Mouse (Mus musculus) heart, adult 2 months (tissue): ENCODE data around the gene Axl. TPM values are rescaled to one million over a fixed set of nuclear protein-coding genes. Genes with fewer than 3 reads are reported as not detected.

Experiments used
- DNase-seq, 2 experiments: peaks; one replicate each; pipeline ENCODE4 v3.0.0; 2021
- H3K27ac ChIP-seq: fragments of 200-600 bp; 2 replicates; pipeline ENCODE4 v1.8.1; 2022
- H3K27me3 ChIP-seq: fragments of 200-500 bp; 2 replicates; pipeline ENCODE4 v1.6.1; 2012; ENCODE audit warnings: mild to moderate bottlenecking, low read length, inconsistent platforms, mixed read lengths; ENCODE audit not compliant: control insufficient read depth, insufficient read depth
- H3K36me3 ChIP-seq: fragments of 200-500 bp; 2 replicates; pipeline ENCODE4 v1.6.1; 2012; ENCODE audit warnings: low read length, inconsistent platforms; ENCODE audit not compliant: control insufficient read depth, insufficient read depth
- H3K4me1 ChIP-seq: fragments of 200-500 bp; 2 replicates; pipeline ENCODE4 v1.6.1; 2011; ENCODE audit warnings: low read length; ENCODE audit not compliant: control insufficient read depth, insufficient read depth
- H3K4me3 ChIP-seq: fragments of 200-600 bp; 2 replicates; pipeline ENCODE4 v1.8.1; 2022
- H3K79me2 ChIP-seq: fragments of 200-500 bp; replicated peaks from 2 replicates; pipeline ENCODE4 v1.6.1; 2012; ENCODE audit warnings: mild to moderate bottlenecking, inconsistent platforms, low read length, moderate library complexity, mixed read lengths; ENCODE audit not compliant: control insufficient read depth, insufficient read depth
- H3K9ac ChIP-seq: fragments of 200-500 bp; 2 replicates; pipeline ENCODE4 v1.6.1; 2012; ENCODE audit warnings: low read depth, mild to moderate bottlenecking, control low read depth, inconsistent platforms, low read length, mixed read lengths
- CTCF ChIP-seq: fragments of 200-600 bp; IDR thresholded peaks from 2 replicates; pipeline ENCODE4 v1.8.1; 2022; ENCODE audit warnings: antibody characterized with exemption, mild to moderate bottlenecking, moderate library complexity
- EP300 ChIP-seq: fragments of 200-500 bp; IDR thresholded peaks from 2 replicates; pipeline ENCODE4 v1.6.1; 2011; ENCODE audit warnings: low read depth, low read length, control low read depth; ENCODE audit not compliant: insufficient read depth
- POLR2A ChIP-seq: fragments of 200-500 bp; IDR thresholded peaks from 2 replicates; pipeline ENCODE4 v1.6.1; 2011; ENCODE audit warnings: mild to moderate bottlenecking, low read depth, low read length, control low read depth; ENCODE audit not compliant: insufficient read depth
- WGBS: fragments of 180-500 bp; shearing (Covaris S2); methylation state at CpG from one replicate; pipeline ENCODE4 v1.1.7; 2018; 5-methylcytosine and 5-hydroxymethylcytosine counted together
- intact Hi-C: fragments of 180-260 bp; cut with DNase I; formaldehyde crosslinking; loops from one replicate; pipeline ENCODE4 v1.15.1; 2025
- long read RNA-seq: library from polyadenylated mRNA; stranded (forward); transcript quantifications from one replicate; pipeline ENCODE4 v2.0.0, GENCODE M21; 2021
- polyA plus RNA-seq: library from polyadenylated mRNA; depleted of rRNA; stranded (reverse); fragments of >200 nt; gene quantifications from 2 replicates; pipeline ENCODE4 v1.2.3, GENCODE M21; 2012; rRNA removed
- total RNA-seq, 2 experiments: library from RNA; stranded (reverse); gene quantifications; 2 replicates each; pipeline ENCODE4 v1.2.3; 2021

Axl gene
- total RNA-seq (10 to 100 TPM; 75.0 to 82.4 TPM), polyA plus RNA-seq (51.8 and 73.7 TPM in 2 replicates)
- long read RNA-seq, full-length matches to known transcripts, result 51 of 73 reads
- long read RNA-seq, partial matches to known transcripts, result 8 of 73 reads
- long read RNA-seq, other reads (novel, unspliced or antisense), result 14 of 73 reads

DNA sequence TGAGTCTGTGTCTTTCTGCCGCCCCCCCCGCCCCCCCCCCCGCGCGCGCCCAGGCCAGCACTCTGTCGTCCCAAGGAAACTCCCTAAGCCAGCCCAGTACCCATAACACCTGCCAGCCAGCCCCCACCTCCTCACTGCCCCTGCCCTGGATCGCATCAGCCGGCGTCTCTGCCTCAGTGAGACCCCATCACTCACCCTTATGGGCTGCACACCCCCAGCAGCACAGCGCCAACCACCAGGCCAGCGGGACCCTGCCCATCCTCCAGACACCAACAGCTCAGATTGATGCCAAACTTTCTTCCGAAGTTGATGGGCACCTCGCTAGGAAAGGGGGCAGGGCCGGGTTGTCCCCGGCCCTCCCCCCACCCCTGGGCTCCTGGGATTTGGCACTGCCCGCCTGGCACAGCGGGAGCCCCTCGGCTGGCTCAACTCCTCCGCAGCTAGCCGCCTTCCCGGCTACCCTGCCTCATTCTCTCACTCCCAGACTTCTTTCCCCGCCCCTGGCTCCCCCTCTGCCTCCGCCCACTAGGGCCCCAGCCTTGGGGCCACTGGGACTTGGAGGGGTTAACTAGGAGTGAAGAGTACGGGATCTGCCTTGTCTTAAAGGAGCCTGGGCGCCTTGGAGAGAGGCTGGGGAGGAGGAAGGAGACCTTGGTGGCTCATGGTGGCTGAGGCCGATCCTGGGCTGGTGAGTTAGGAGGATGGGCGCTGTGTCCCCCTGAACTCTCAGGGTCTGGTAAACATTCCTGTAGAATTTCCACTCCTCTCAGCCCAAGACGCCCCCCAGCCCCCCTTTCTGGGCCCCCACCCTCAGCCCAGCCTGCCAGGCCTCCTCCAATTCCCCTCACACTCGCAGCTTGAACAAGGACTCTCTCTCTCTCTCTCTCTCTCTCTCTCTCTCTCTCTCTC lies at the start of gene Axl:
Gene Axl (minus strand): TSS at position 486 of the 909 bp plus-strand sequence.
- intact Hi-C loops, result no loop called here

DNA sequence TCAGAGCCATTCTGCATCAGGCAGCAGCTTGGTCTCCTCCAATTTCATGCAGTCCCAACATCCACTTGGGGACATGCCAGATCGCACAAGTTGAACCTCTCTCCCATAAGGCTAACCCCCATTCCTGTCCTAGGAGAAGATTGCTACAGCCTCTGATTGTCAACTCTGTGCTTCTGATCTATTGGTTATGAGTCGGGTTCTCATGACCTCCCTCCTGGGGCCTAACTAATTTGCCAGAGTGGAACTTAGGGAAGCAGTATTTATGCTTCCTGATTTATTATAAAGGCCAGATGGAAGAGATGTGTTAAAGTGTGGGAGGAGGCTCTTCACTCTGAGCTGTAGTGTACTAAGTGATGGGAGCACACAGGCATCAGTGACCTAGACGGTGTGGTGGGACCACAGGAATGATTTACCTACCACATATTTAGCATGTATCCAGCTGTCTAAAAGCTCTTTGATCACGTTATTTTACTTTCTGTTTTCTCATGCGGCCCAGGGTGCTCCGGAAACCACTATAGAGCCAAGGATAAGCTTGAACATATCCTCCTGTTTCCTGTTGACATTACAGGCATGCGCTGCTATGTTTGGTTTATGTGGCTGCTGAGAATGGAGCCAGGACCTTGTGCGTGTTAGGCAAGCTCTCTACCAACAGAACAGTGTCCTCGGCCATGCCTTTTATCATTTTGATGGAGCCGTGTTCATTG lies 46.8 kb upstream of the Axl start:
- TF ChIP-seq CTCF, result no peak
- TF ChIP-seq POLR2A, result no peak
- TF ChIP-seq EP300, result no peak
- Histone ChIP-seq H3K27ac (no peak overlapping the region), H3K9ac (no peak overlapping the region), H3K36me3 (no peaks in the 10 kb centered on the region), H3K79me2 (no peaks in the 10 kb centered on the region), H3K4me1 (peaks cover 11% of the 10 kb centered on the region), H3K27me3 (no peaks in the 10 kb centered on the region), H3K4me3 (no peak overlapping the region)
- 32% methylated on average over 10 of the region's 10 CpGs for WGBS
- no peak for DNase-seq
- intact Hi-C loops, result no loop called here

More for the DNA sequence above, at the start of gene Axl:
- Histone ChIP-seq H3K27ac (peak within 1 kb of the TSS; percentile 80), H3K36me3 (no peaks in the 10 kb centered on the region), H3K79me2 (no peaks in the 10 kb centered on the region), H3K9ac (peak within 1 kb of the TSS; percentile 81), H3K27me3 (no peaks in the 10 kb centered on the region), H3K4me3 (peak within 1 kb of the TSS; percentile 49), H3K4me1 (peaks cover 6% of the 10 kb centered on the region)
- peak; percentile 87 to 88 for DNase-seq
- WGBS, result 6% methylated on average over 27 of the region's 30 CpGs
- TF ChIP-seq CTCF (no peak), POLR2A (peak; percentile 61; the same call in 1 of the 2 replicates), EP300 (0 out of 2 replicates have a peak, but pooled peaks have one; percentile 27)

DNA sequence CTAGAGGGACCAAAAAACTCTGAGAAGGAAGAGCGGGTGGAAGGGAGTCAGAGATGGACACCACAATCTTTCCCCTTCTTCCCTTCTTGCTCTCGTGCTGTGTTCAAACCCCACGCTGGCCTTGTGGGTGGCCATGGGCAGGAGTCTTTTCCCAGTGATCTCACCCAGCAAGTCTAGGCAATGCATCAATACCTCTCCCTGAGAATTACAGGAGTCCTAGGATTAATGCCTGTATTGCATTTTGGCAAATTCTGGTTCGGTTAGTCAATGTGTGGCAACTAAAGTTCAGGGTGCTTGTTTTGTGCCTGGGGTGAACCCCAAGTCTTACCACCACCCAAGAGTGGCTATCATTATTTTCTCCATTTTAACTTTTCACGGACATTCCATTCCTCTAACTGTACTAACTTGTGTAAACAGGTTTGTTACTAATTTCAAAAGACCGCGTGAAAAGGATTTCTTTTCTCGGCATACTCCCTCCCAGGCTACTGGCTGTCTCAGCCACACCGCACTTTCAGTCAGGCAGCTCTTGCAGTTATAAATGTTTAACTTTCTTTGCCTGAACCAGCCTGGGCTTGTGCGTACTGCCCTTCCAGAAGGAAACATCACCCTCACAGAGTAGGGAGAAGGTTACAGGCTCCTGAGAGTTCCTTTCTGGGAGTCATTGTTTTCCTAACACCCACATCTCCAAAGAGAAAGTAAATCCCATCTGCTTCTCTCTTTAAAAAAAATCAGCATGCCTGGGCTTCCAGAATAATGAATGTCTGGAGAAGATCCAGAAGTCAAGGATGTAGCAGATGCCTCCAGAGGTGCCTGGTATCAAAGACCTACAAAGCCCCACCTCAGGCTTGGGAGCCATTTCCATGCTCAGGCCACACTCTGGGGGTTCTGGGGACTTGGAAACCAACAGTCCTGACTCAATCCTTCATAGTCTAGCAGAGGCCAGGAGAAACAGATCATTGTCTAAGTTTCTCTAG lies 43.3 kb upstream of the Axl start:
- WGBS, result 68% methylated on average over 10 of the region's 10 CpGs
- Histone ChIP-seq H3K9ac (no peak overlapping the region), H3K4me3 (no peak overlapping the region), H3K27ac (peak overlapping the region; percentile 24), H3K27me3 (no peaks in the 10 kb centered on the region), H3K4me1 (peaks cover 15% of the 10 kb centered on the region), H3K79me2 (no peaks in the 10 kb centered on the region), H3K36me3 (no peaks in the 10 kb centered on the region)
- intact Hi-C loops, result no loop called here
- DNase-seq, result no peak
- TF ChIP-seq EP300, result no peak
- TF ChIP-seq POLR2A, result no peak
- TF ChIP-seq CTCF, result no peak

DNA sequence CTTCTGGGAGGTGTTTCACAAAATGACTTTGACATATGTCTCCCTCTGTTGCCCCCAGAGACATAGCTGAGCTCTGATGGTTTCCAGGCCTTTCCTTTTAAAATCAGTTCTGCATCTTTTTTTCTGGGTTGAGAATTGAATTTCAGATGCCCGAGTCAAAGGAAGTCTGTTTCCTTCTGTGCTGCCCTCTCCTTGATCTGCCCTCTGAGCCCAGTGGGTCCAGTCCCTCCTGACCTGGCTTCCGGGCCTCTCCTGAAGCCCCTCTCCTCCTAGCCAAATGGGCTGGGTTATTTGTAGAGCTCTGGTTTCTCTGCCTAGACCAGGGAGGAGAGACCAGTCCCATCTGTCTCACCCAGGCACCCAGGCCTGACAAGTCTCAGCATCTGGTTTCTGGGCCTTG lies 41.7 kb upstream of the Axl start:
- Histone ChIP-seq H3K27ac (peak overlapping the region; percentile 7; the same call in 1 of the 2 replicates), H3K9ac (no peak overlapping the region; the same call in 1 of the 2 replicates), H3K27me3 (no peaks in the 10 kb centered on the region), H3K4me3 (no peak overlapping the region), H3K79me2 (no peaks in the 10 kb centered on the region), H3K36me3 (no peaks in the 10 kb centered on the region), H3K4me1 (peaks cover 13% of the 10 kb centered on the region)
- TF ChIP-seq POLR2A (no peak), CTCF (no peak), EP300 (no peak)
- intact Hi-C loops, result no loop called here
- 36% methylated on average over 2 of the region's 2 CpGs for WGBS
- DNase-seq, result no peak

DNA sequence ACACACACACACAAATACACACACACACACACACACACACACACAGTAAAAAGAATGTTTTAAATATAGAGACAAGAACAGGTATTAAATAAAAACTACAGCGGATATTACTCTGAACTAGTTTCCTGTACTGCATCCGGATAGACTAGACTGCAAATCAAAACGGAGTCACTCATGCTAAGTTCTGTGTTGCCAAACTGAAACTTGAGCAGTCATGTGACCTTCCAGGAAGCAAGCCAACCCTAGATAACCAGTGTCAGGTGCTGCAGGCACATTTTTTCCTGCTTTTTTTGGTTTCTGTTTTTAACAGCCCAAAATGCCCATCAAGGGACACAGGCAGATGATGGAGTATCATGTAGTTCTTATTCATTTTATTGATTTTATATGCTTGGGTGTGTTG lies 38.7 kb upstream of the Axl start:
- Histone ChIP-seq H3K36me3 (no peaks in the 10 kb centered on the region), H3K9ac (no peak overlapping the region), H3K27ac (peak overlapping the region; percentile 51), H3K27me3 (no peaks in the 10 kb centered on the region), H3K4me1 (peaks cover 12% of the 10 kb centered on the region), H3K4me3 (no peak overlapping the region), H3K79me2 (no peaks in the 10 kb centered on the region)
- 0% methylated on average over 3 of the region's 3 CpGs for WGBS
- intact Hi-C loops, result no loop called here
- DNase-seq, result peak; percentile 55 to 79
- TF ChIP-seq CTCF, result no peak
- TF ChIP-seq EP300, result peak; percentile 64; the same call in 1 of the 2 replicates
